Mouse (Mus musculus) midbrain, embryonic 14.5 days (tissue): Measurements from ENCODE around the gene Atp1a4. TPM values are rescaled to one million over a fixed set of nuclear protein-coding genes. Genes with fewer than 3 reads are reported as not detected.

Source experiments
- ATAC-seq: fragments of 200-750 bp; cut with Nextera tagmentation; 2 replicates; pipeline ENCODE4 v1.8.0; 2017; ENCODE audit warnings: moderate number of reproducible peaks, moderate library complexity; ENCODE audit not compliant: low FRiP score, low TSS enrichment
- DNase-seq: peaks from one replicate; pipeline ENCODE4 v3.0.0-alpha.2; 2015
- H3K27ac ChIP-seq: fragments of 300-500 bp; sonication (generic); replicated peaks from 2 replicates; pipeline ENCODE4 v1.5.1; 2014; ENCODE audit warnings: mild to moderate bottlenecking, low read depth, low read length, moderate library complexity
- H3K27me3 ChIP-seq: fragments of 300-500 bp; sonication (generic); 2 replicates; pipeline ENCODE4 v1.6.1; 2014; ENCODE audit warnings: low read length, control low read depth, mixed read lengths; ENCODE audit not compliant: control insufficient read depth, insufficient read depth
- H3K36me3 ChIP-seq: fragments of 300-500 bp; sonication (generic); 2 replicates; pipeline ENCODE4 v1.6.1; 2014; ENCODE audit warnings: low read length, control low read depth; ENCODE audit not compliant: control insufficient read depth, insufficient read depth
- H3K4me1 ChIP-seq: fragments of 300-500 bp; sonication (generic); 2 replicates; pipeline ENCODE4 v1.6.1; 2014; ENCODE audit warnings: mild to moderate bottlenecking, antibody characterized with exemption, low read length, control low read depth; ENCODE audit not compliant: control insufficient read depth, insufficient read depth
- H3K4me2 ChIP-seq: fragments of 300-500 bp; sonication (generic); 2 replicates; pipeline ENCODE4 v1.6.1; 2014; ENCODE audit warnings: mild to moderate bottlenecking, low read length, moderate library complexity
- H3K4me3 ChIP-seq: fragments of 300-500 bp; sonication (generic); replicated peaks from 2 replicates; pipeline ENCODE4 v1.5.1; 2014; ENCODE audit warnings: low read depth, low read length
- H3K9ac ChIP-seq: fragments of 300-500 bp; sonication (generic); replicated peaks from 2 replicates; pipeline ENCODE4 v1.6.1; 2014; ENCODE audit warnings: mild to moderate bottlenecking, low read length, moderate library complexity
- H3K9me3 ChIP-seq: fragments of 300-500 bp; sonication (generic); 2 replicates; pipeline ENCODE4 v1.6.1; 2016; ENCODE audit warnings: low read length, control low read depth, mixed read lengths; ENCODE audit not compliant: control insufficient read depth
- WGBS: fragments of 180-500 bp; shearing (Covaris S2); extraction: QIAGEN DNeasy Blood & Tissue Kit; methylation state at CpG from one replicate; pipeline ENCODE4 v1.1.7; 2014; 5-methylcytosine and 5-hydroxymethylcytosine counted together
- polyA plus RNA-seq: library from polyadenylated mRNA; unstranded; fragments of >200 nt; fragmentation: Nextera tagmentation; extraction: Ambion mirVana; gene quantifications from 2 replicates; pipeline ENCODE4 v1.2.1, GENCODE M21; 2014

Atp1a4 gene
- polyA plus RNA-seq, 1 experiment from 2014 or later: not detected

GRCm38 (mm10) chr1:172219451-172220406, 38.5 kb downstream of the Atp1a4 start, which contains the start of gene Casq1:
TSS of gene Casq1 (minus strand) at chr1:172219868.
- H3K27me3 ChIP-seq: no peaks in the 10 kb centered on the region
- H3K4me1 ChIP-seq: peaks cover 16% of the 10 kb centered on the region
- no peaks in the 10 kb centered on the region for H3K36me3 ChIP-seq
- DNase-seq (no peak), ATAC-seq (no peak)
- no peak within 1 kb of the TSS for H3K4me2 ChIP-seq
- no peak within 1 kb of the TSS for H3K4me3 ChIP-seq
- no peaks in the 10 kb centered on the region for H3K9me3 ChIP-seq
- H3K27ac ChIP-seq: no peak within 1 kb of the TSS
- H3K9ac ChIP-seq: no peak within 1 kb of the TSS
- WGBS: 82% methylated on average over 19 of the region's 19 CpGs

GRCm38 (mm10) chr1:172218164-172218910, 39.9 kb downstream of the Atp1a4 start:
- 42% methylated on average over 15 of the region's 15 CpGs for WGBS
- Histone ChIP-seq H3K27me3 (no peaks in the 10 kb centered on the region), H3K4me2 (no peak overlapping the region), H3K4me3 (no peak overlapping the region), H3K27ac (0 out of 2 replicates have a peak overlapping the region, but pooled peaks have one; percentile 20), H3K9ac (no peak overlapping the region), H3K9me3 (no peaks in the 10 kb centered on the region), H3K4me1 (peaks cover 25% of the 10 kb centered on the region), H3K36me3 (no peaks in the 10 kb centered on the region)
- DNase-seq: no peak
- ATAC-seq: no peak

GRCm38 (mm10) chr1:172217148-172217547, 41.1 kb downstream of the Atp1a4 start:
- Histone ChIP-seq H3K4me3 (no peak overlapping the region), H3K36me3 (no peaks in the 10 kb centered on the region), H3K4me1 (peaks cover 28% of the 10 kb centered on the region), H3K9ac (no peak overlapping the region), H3K9me3 (no peaks in the 10 kb centered on the region), H3K27me3 (no peaks in the 10 kb centered on the region), H3K4me2 (peak overlapping the region; percentile 34; the same call in 1 of the 2 replicates), H3K27ac (peak overlapping the region; percentile 45; the same call in 1 of the 2 replicates)
- DNase-seq (peak; percentile 89), ATAC-seq (peak; percentile 59)
- WGBS: 3% methylated on average over 5 of the region's 5 CpGs

- Histone ChIP-seq H3K4me2 (no peak overlapping the region), H3K4me1 (peaks cover 28% of the 10 kb centered on the region), H3K27me3 (no peaks in the 10 kb centered on the region), H3K36me3 (no peaks in the 10 kb centered on the region), H3K27ac (0 out of 2 replicates have a peak overlapping the region, but pooled peaks have one; percentile 32), H3K4me3 (no peak overlapping the region), H3K9ac (no peak overlapping the region), H3K9me3 (no peaks in the 10 kb centered on the region)
- ATAC-seq: no peak
- no peak for DNase-seq
- WGBS: 75% methylated on average over 3 of the region's 3 CpGs
These were observed 43.5 kb downstream of the Atp1a4 start for GRCm38 (mm10) chr1:172214748-172215147.

GRCm38 (mm10) chr1:172213771-172214170, 44.4 kb downstream of the Atp1a4 start:
- Histone ChIP-seq H3K27ac (peak overlapping the region; percentile 41; the same call in 1 of the 2 replicates), H3K27me3 (no peaks in the 10 kb centered on the region), H3K9me3 (no peaks in the 10 kb centered on the region), H3K4me1 (peaks cover 23% of the 10 kb centered on the region), H3K4me2 (no peak overlapping the region), H3K4me3 (no peak overlapping the region), H3K9ac (no peak overlapping the region), H3K36me3 (no peaks in the 10 kb centered on the region)
- DNase-seq: peak; percentile 54
- no peak for ATAC-seq
- 20% methylated on average over 4 of the region's 4 CpGs for WGBS

GRCm38 (mm10) chr1:172212776-172213175, 45.4 kb downstream of the Atp1a4 start:
- H3K4me3 ChIP-seq: no peak overlapping the region
- peak overlapping the region; percentile 32; the same call in 1 of the 2 replicates for H3K27ac ChIP-seq
- ATAC-seq (no peak), DNase-seq (no peak)
- H3K27me3 ChIP-seq: no peaks in the 10 kb centered on the region
- H3K9me3 ChIP-seq: no peaks in the 10 kb centered on the region
- H3K4me1 ChIP-seq: peaks cover 17% of the 10 kb centered on the region
- no peak overlapping the region for H3K9ac ChIP-seq
- H3K36me3 ChIP-seq: no peaks in the 10 kb centered on the region
- H3K4me2 ChIP-seq: no peak overlapping the region
- 52% methylated on average over 5 of the region's 5 CpGs for WGBS

GRCm38 (mm10) chr1:172207111-172207584, 51.1 kb downstream of the Atp1a4 start:
- peak; percentile 69 for DNase-seq
- H3K27ac ChIP-seq: peak overlapping the region; percentile 91
- H3K4me3 ChIP-seq: peak overlapping the region; percentile 80
- ATAC-seq: 0 out of 2 replicates have a peak, but pooled peaks have one; percentile 0
- 5% methylated on average over 7 of the region's 7 CpGs for WGBS
- H3K9me3 ChIP-seq: no peaks in the 10 kb centered on the region
- peak overlapping the region; percentile 98 for H3K9ac ChIP-seq
- H3K4me2 ChIP-seq: peak overlapping the region; percentile 81
- no peaks in the 10 kb centered on the region for H3K36me3 ChIP-seq
- no peaks in the 10 kb centered on the region for H3K27me3 ChIP-seq
- H3K4me1 ChIP-seq: peaks cover 45% of the 10 kb centered on the region

GRCm38 (mm10) chr1:172206141-172206917, 51.9 kb downstream of the Atp1a4 start, which contains the start of gene Pea15a:
TSS of gene Pea15a (minus strand) at chr1:172206804.
- WGBS: under 1% methylated on average over 39 of the region's 40 CpGs

More at GRCm38 (mm10) chr1:172206141-172206917, 51.9 kb downstream of the Atp1a4 start, which contains the start of gene Pea15a:
- Histone ChIP-seq H3K4me2 (peak within 1 kb of the TSS; percentile 81), H3K4me3 (peak within 1 kb of the TSS; percentile 80), H3K4me1 (peaks cover 53% of the 10 kb centered on the region), H3K27ac (peak within 1 kb of the TSS; percentile 91), H3K9ac (peak within 1 kb of the TSS; percentile 98), H3K9me3 (no peaks in the 10 kb centered on the region), H3K36me3 (no peaks in the 10 kb centered on the region), H3K27me3 (no peaks in the 10 kb centered on the region)
- ATAC-seq: peak; percentile 79
- peak; percentile 88 for DNase-seq
